Mouse (Mus musculus): ENCODE data around the gene Eci3. TPM values are rescaled to one million over a fixed set of nuclear protein-coding genes. Genes with fewer than 3 reads are reported as not detected.

Eci3 gene
- polyA plus RNA-seq, 1 experiment from 2014 or later, result 1.2 TPM

Other genes with a start within 250 kb of the Eci3 start
- not detected in 2 replicates for gene Fam50b, start 229.0 kb downstream of the Eci3 start, polyA plus RNA-seq (2014; fragmentation: Nextera tagmentation; extraction: Ambion mirVana)
- gene Prpf4b, start 88.5 kb downstream of the Eci3 start, polyA plus RNA-seq (2014; fragmentation: Nextera tagmentation; extraction: Ambion mirVana), result 101 and 116 TPM in 2 replicates
- gene Fam217a, start 39.5 kb downstream of the Eci3 start, polyA plus RNA-seq (2014; fragmentation: Nextera tagmentation; extraction: Ambion mirVana), result 2.1 and 2.4 TPM in 2 replicates
- gene 4933417A18Rik, start 39.4 kb downstream of the Eci3 start, polyA plus RNA-seq (2014; fragmentation: Nextera tagmentation; extraction: Ambion mirVana), result not detected in 2 replicates
- 124 and 128 TPM in 2 replicates for gene Eci2, start 63.3 kb upstream of the Eci3 start, polyA plus RNA-seq (2014; fragmentation: Nextera tagmentation; extraction: Ambion mirVana)